Mouse (Mus musculus) lung, embryonic 15.5 days (tissue): Measurements from ENCODE around the gene Dnajc12. TPM values are rescaled to one million over a fixed set of nuclear protein-coding genes. Genes with fewer than 3 reads are reported as not detected.
"Not testable (repeated sequence)": the region's sequence is repeated elsewhere in the genome, so short reads cannot be mapped to it uniquely, and the experiment has no call there.

Experiments
- ATAC-seq: fragments of 200-750 bp; cut with Nextera tagmentation; 2 replicates; pipeline ENCODE4 v1.8.0; 2017; ENCODE audit warnings: moderate number of reproducible peaks, borderline replicate concordance; ENCODE audit not compliant: low FRiP score, low TSS enrichment; ENCODE audit errors: extremely low read depth
- H3K27ac ChIP-seq: fragments of 300-500 bp; sonication (generic); 2 replicates; pipeline ENCODE4 v1.5.1; 2015; ENCODE audit warnings: moderate library complexity, mild to moderate bottlenecking, inconsistent platforms
- H3K27me3 ChIP-seq: fragments of 300-500 bp; sonication (generic); 2 replicates; pipeline ENCODE4 v1.6.1; 2015; ENCODE audit warnings: inconsistent platforms
- H3K36me3 ChIP-seq: fragments of 300-500 bp; sonication (generic); 2 replicates; pipeline ENCODE4 v1.6.1; 2015; ENCODE audit warnings: inconsistent platforms
- H3K4me1 ChIP-seq: fragments of 300-500 bp; sonication (generic); 2 replicates; pipeline ENCODE4 v1.6.1; 2015; ENCODE audit warnings: inconsistent platforms
- H3K4me2 ChIP-seq: fragments of 300-500 bp; sonication (generic); 2 replicates; pipeline ENCODE4 v1.6.1; 2015; ENCODE audit warnings: inconsistent platforms, mild to moderate bottlenecking, moderate library complexity
- H3K4me3 ChIP-seq: fragments of 300-500 bp; sonication (generic); 2 replicates; pipeline ENCODE4 v1.5.1; 2015; ENCODE audit warnings: mild to moderate bottlenecking, inconsistent platforms
- H3K9ac ChIP-seq: fragments of 300-500 bp; sonication (generic); 2 replicates; pipeline ENCODE4 v1.6.1; 2015; ENCODE audit warnings: inconsistent platforms
- H3K9me3 ChIP-seq: fragments of 300-500 bp; sonication (generic); 2 replicates; pipeline ENCODE4 v1.6.1; 2016; ENCODE audit warnings: inconsistent platforms
- WGBS: fragments of 180-500 bp; shearing (Covaris S2); methylation state at CpG from one replicate; pipeline ENCODE4 v1.1.7; 2015; 5-methylcytosine and 5-hydroxymethylcytosine counted together
- polyA plus RNA-seq: library from polyadenylated mRNA; unstranded; fragments of >200 nt; fragmentation: Nextera tagmentation; extraction: Ambion mirVana; gene quantifications from 2 replicates; pipeline ENCODE4 v1.2.1, GENCODE M21; 2015

Dnajc12 gene
- 13.3 and 13.6 TPM in 2 replicates for polyA plus RNA-seq

DNA sequence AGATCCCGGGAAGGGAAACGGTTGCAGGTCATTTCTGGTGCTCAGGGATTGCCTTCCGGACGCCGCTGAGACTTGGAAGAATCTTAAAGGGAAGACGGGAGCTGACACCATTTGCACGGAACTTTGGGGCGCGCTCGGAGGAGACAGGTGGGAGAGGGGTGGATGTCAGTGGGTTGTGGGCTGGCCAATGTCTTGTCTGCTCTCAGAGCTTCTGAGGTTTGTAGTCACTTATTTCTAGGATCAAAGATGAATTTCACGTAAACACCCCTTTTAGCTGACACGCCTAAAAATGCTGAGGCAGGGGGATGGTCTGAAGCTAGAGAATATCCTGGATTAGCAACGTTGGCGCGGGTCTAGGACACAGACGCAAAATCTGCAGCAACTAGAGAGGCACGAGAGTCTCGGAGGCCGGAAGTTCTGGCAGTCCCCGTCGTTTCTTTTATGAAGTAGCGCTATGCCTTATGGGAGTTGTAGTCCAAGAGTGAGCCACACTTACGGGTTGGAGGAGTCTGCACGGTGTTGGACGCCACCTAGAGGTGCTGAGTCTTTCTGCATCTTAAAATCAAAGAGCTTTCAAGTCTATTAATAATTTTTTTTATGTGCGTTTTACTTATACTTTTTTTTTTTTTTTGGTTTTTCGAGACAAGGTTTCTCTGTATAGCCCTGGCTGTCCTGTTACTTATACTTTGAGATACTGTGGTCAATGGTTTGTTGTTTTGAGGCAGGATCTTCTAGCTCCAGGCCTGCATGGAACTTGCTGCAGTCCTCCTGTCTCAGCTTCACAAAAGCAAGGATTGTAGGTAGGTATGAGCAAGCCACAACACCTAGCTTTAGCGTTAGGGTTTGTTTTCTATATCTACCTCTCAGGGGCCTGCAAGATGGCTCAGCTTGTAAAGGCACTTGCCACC lies at the start of gene Dnajc12:
Dnajc12 (plus strand) TSS at position 72 of the 908 bp plus-strand sequence.
- ATAC-seq, result peak; percentile 92

DNA sequence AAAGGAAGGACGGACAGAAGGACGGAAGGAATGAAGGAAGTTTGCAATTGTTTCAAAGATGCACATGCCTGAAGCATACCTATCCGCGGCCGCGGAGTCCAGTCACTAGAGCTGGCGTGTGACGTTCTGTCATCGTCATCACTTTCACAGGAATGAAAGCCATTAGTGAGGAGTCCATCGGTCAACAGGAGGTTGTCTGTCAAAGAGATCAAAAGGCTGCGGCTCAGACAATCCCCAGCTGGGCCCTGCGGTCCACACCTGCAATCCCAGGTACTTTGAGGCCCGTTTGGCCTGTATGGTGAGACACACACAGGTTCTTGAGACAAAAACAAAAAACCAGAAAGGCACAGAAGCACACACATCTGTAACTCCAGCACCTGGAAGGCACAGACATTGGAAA lies 45.3 kb upstream of the Dnajc12 start:
- H3K27ac ChIP-seq, result no peak overlapping the region
- WGBS, result 44% methylated on average over 13 of the region's 13 CpGs
- peaks cover 17% of the 10 kb centered on the region for H3K4me1 ChIP-seq
- no peaks in the 10 kb centered on the region for H3K9me3 ChIP-seq
- peak overlapping the region; percentile 80 for H3K4me3 ChIP-seq
- no peaks in the 10 kb centered on the region for H3K27me3 ChIP-seq
- no peak overlapping the region for H3K9ac ChIP-seq
- peaks cover 28% of the 10 kb centered on the region for H3K36me3 ChIP-seq
- no peak for ATAC-seq
- H3K4me2 ChIP-seq, result peak overlapping the region; percentile 84

More for the DNA sequence above, at the start of gene Dnajc12:
- WGBS, result under 1% methylated on average over 28 of the region's 28 CpGs
- Histone ChIP-seq H3K4me3 (peak within 1 kb of the TSS; percentile 55), H3K4me2 (peak within 1 kb of the TSS; percentile 84), H3K9me3 (no peaks in the 10 kb centered on the region), H3K9ac (peak within 1 kb of the TSS; percentile 53), H3K27ac (0 out of 2 replicates have a peak within 1 kb of the TSS, but pooled peaks have one; percentile 6), H3K4me1 (peaks cover 9% of the 10 kb centered on the region; the same call in 1 of the 2 replicates), H3K36me3 (no peaks in the 10 kb centered on the region), H3K27me3 (no peaks in the 10 kb centered on the region)

DNA sequence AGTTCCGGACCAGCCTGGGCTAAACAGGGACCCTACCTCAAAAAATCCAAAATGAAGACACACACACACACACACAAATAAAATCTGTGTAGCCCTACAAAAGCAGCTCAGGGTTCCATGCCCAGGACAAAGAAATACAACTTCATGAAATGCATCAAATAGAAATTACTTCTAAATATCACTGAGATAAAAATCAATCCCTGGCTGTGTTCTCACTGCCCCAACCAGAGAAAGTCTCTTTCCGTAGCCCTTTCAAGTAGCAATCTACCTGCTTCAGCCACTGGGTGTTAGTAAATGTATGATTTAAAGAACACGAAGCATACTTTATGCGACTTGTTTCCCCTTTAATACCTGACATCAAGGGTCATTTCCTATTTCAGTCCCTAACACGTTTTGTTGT lies 44.9 kb upstream of the Dnajc12 start:
- peak overlapping the region; percentile 80 for H3K4me3 ChIP-seq
- peaks cover 17% of the 10 kb centered on the region for H3K4me1 ChIP-seq
- no peaks in the 10 kb centered on the region for H3K27me3 ChIP-seq
- H3K36me3 ChIP-seq, result peaks cover 26% of the 10 kb centered on the region
- H3K4me2 ChIP-seq, result peak overlapping the region; percentile 84
- ATAC-seq, result no peak
- H3K27ac ChIP-seq, result no peak overlapping the region
- H3K9ac ChIP-seq, result peak overlapping the region; percentile 91; the same call in 1 of the 2 replicates
- WGBS, result 23% methylated on average over 5 of the region's 5 CpGs
- H3K9me3 ChIP-seq, result no peaks in the 10 kb centered on the region

DNA sequence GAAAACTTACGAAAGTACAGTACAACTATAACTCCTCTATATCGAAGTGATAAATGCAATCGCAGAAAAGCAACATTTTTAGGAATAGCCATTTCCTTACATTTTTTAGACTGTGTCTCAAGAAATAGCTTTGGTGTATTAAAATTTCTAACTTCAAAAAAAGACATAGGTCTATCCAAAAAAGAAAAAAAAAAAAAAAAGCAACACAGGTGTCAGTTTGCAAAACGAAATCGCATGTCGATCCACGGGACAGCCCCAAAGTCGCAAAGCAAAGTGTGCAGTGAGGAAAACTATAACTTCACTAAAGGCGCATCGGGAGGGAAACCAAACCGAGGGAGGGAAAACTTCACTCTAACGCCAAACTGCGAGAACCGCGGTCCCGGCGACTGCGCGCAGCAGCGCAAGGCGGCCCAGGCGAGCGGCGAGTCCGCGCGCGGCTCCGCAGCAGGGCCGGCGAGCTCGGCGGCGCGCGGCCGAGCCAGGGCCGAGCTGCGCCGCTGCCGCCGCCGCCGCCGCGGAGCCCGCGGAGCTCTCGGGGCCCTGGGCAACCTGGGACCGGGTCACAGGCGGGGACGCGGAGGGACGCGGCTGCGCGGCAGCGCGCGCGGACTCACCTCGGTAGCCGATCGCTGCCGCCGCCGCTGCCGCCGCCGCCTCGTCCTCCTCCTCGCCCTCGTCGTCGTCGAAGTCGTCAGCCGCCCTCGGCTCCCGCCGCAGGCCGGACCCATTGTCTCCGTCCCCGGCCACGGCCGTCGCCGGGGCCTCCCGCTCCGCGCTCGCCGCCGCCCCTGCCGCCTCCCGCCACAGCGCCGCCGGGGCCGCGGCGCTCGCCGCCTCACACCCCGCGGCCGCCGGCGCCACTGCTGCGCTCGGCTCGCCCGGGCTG lies 44.0 kb upstream of the Dnajc12 start:
- H3K9ac ChIP-seq, result peak overlapping the region; percentile 91
- H3K27me3 ChIP-seq, result no peaks in the 10 kb centered on the region
- H3K4me2 ChIP-seq, result peak overlapping the region; percentile 84
- H3K4me1 ChIP-seq, result peaks cover 17% of the 10 kb centered on the region
- WGBS, result under 1% methylated on average over 80 of the region's 113 CpGs
- H3K4me3 ChIP-seq, result peak overlapping the region; percentile 80
- no peaks in the 10 kb centered on the region for H3K9me3 ChIP-seq
- peaks cover 18% of the 10 kb centered on the region for H3K36me3 ChIP-seq
- peak; percentile 85 for ATAC-seq
- H3K27ac ChIP-seq, result peak overlapping the region; percentile 96

DNA sequence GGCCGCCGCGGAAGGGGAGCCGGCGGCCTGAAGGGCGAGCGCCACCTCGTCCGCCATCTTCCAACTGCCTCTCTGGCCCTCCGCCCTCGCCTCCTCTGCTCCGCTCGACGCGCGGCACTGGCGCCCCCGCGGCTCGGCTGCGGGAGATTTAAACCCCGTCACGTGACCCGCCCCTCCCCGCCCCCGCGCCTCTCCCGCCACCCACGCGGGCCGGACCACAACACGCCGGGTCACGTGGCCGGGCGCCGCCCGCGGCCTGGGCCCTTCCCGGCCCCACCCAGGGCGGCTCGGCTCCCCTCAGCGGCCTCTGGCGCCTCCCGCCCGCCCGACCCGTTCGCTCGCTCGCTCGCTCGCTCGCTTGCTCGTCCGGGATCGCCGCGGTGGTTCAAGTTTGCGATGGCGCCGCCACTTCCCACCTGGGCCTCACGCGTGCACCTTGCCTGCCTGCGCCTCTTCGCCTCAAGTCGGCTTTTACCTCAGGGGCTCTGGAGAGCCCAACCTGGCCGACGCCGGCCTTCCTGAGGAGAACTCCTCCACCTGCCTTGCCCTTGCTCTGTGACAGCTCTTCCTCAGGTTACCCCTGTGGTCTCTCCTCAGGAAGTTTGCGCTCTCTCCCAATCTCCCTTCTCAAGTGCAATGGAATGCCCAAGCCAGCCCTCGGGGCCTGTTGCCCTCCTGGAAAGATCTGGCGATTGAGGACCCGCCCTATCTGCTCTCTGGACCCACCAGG lies 43.2 kb upstream of the Dnajc12 start:
- no peaks in the 10 kb centered on the region for H3K9me3 ChIP-seq
- peaks cover 17% of the 10 kb centered on the region for H3K4me1 ChIP-seq
- peak; percentile 98 for ATAC-seq
- H3K4me2 ChIP-seq, result peak overlapping the region; percentile 84
- WGBS, result 1% methylated on average over 66 of the region's 74 CpGs
- H3K9ac ChIP-seq, result peak overlapping the region; percentile 91
- H3K36me3 ChIP-seq, result peaks cover 10% of the 10 kb centered on the region; the same call in 1 of the 2 replicates
- no peaks in the 10 kb centered on the region for H3K27me3 ChIP-seq
- peak overlapping the region; percentile 80 for H3K4me3 ChIP-seq
- peak overlapping the region; percentile 96 for H3K27ac ChIP-seq

DNA sequence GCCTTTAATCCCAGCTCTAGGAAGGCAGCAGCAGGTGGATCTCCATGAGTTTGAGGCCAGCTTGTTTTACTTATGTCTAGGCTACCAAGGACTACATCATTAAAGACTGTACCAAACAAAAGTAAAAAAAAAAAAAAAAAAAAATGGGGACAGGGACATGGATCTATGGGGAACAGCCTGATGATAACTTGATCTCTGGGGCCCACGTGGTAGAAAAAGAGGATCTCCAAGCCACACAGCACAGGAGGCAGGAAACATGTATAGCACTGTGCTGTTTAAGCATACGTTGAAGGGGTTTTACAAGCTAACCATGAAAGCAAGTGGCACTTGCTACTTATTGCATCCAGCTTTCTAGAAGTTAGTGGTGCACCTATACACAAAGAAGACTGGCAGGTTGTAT lies 40.9 kb upstream of the Dnajc12 start:
- Histone ChIP-seq H3K4me1 (peaks cover 17% of the 10 kb centered on the region), H3K9me3 (no peaks in the 10 kb centered on the region), H3K27ac (no peak overlapping the region), H3K27me3 (no peaks in the 10 kb centered on the region), H3K4me2 (no peak overlapping the region), H3K36me3 (no peaks in the 10 kb centered on the region), H3K4me3 (no peak overlapping the region), H3K9ac (no peak overlapping the region)
- no peak for ATAC-seq
- WGBS, result 85% methylated on average over 2 of the region's 2 CpGs

DNA sequence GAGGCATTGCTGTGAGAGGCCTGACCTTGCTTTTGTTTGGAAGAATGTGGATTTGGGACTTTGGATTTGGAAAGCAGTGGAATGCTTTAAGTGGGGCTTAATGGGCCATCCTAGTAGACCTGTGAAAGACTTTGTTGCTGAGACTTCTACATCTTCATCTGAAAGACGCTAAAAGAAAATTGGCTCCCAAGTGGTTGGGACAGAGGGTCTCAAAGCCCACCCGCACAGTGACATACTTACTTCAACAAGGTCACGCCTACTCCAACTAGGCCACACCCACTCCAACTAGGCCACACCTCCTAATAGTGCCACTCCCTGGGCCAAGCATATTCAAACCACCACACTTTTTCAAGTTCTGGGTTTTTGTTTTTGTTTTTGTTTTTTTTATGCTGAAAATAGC lies 37.5 kb upstream of the Dnajc12 start:
- ATAC-seq, result no peak
- Histone ChIP-seq H3K4me2 (no peak overlapping the region), H3K27me3 (no peaks in the 10 kb centered on the region), H3K27ac (no peak overlapping the region), H3K4me3 (no peak overlapping the region), H3K9me3 (no peaks in the 10 kb centered on the region), H3K36me3 (no peaks in the 10 kb centered on the region), H3K4me1 (no peaks in the 10 kb centered on the region), H3K9ac (no peak overlapping the region)
- 97% methylated on average over 3 of the region's 3 CpGs for WGBS

DNA sequence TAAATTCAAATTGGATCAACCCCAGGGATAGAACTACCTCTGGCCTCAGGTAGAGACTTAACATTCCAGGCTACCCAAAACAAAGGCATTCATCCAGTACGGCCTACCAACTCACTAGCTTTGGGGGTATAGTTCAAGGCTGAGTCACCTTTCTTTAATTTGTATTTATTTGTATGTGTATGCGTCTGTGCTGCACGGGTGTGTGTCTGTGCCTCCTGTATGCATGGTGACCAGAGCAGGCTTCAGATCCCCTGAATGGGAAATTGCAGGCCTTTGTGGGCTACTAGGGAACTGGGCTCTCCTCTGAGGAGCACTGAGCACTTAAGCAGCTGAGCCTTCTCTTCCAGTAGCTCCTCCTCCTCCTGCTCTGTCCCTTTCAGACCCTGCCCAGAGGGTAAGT lies 34.0 kb upstream of the Dnajc12 start:
- H3K36me3 ChIP-seq, result no peaks in the 10 kb centered on the region
- 65% methylated on average over 3 of the region's 3 CpGs for WGBS

DNA sequence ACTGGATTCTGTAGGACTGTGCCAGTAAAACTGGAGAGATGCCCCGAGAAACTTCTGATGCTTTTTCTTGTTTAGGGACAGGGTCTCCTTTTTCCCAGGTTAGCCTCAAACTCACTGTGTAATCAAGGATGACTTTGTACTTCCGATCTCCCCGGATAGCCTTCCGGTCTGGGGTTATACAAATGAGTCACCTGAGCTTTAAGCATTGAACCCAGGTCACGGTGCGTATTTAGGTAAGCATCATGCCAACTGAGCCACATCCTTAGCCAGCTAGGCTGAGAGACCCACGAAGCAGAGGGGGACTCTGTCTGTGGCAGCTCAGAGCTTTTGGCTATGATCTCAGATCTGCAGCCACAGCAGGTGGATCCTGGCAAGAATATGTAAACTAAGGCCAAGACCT lies 31.6 kb upstream of the Dnajc12 start:
- H3K4me2 ChIP-seq, result no peak overlapping the region
- H3K36me3 ChIP-seq, result no peaks in the 10 kb centered on the region
- H3K27me3 ChIP-seq, result no peaks in the 10 kb centered on the region
- no peak overlapping the region for H3K27ac ChIP-seq
- H3K9me3 ChIP-seq, result no peaks in the 10 kb centered on the region
- ATAC-seq, result no peak
- H3K4me1 ChIP-seq, result no peaks in the 10 kb centered on the region
- no peak overlapping the region for H3K9ac ChIP-seq
- H3K4me3 ChIP-seq, result no peak overlapping the region
- 87% methylated on average over 7 of the region's 7 CpGs for WGBS

More for the DNA sequence above, 34.0 kb upstream of the Dnajc12 start:
- no peaks in the 10 kb centered on the region for H3K9me3 ChIP-seq
- H3K4me2 ChIP-seq, result no peak overlapping the region
- no peak for ATAC-seq
- H3K4me3 ChIP-seq, result no peak overlapping the region
- no peaks in the 10 kb centered on the region for H3K4me1 ChIP-seq
- no peak overlapping the region for H3K9ac ChIP-seq
- no peaks in the 10 kb centered on the region for H3K27me3 ChIP-seq
- H3K27ac ChIP-seq, result no peak overlapping the region

DNA sequence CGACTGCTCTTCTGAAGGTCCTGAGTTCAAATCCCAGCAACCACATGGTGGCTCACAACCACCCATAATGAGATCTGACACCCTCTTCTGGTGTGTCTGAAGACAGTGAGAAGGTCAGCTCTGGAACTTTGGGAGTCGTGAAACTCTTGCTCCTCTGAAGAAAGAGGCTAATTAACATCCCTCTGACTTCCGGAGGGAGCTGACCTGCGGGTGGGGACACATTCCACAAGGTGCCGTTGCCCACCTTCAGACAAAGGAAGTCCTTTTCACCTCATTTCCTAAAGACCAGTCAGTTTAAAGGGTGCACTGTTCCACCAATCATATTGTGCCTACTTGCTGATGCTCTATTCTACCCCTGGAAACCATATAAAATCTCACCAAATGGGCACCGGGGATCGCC lies 31.1 kb upstream of the Dnajc12 start:
- not testable (repeated sequence) for H3K27ac ChIP-seq, ATAC-seq, H3K9me3 ChIP-seq, H3K36me3 ChIP-seq, H3K9ac ChIP-seq, H3K4me3 ChIP-seq, H3K27me3 ChIP-seq, H3K4me1 ChIP-seq, H3K4me2 ChIP-seq
- 82% methylated on average over 7 of the region's 7 CpGs for WGBS

DNA sequence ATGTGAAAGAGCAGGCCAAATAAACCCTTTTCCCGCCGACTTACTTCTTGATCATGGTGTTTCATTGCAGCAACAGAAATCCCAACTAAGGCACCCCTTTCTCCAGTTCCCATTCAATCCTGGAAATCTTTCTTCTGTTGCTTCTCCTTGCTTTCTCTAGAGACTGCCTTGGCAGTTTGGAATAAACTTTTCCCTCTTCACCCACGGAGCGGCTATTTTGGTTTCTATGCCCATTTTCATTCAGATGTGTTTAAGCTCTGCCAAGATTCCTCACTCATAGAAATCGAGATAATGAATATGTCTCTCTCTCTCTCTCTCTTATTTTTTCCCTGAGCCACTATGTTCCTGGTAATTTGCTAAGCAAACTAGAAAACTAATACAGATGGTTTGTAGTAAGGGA lies 30.1 kb upstream of the Dnajc12 start:
- Histone ChIP-seq H3K4me3 (no peak overlapping the region), H3K4me1 (no peaks in the 10 kb centered on the region)

More for the DNA sequence above, 30.1 kb upstream of the Dnajc12 start:
- Histone ChIP-seq H3K4me2 (no peak overlapping the region), H3K36me3 (no peaks in the 10 kb centered on the region), H3K27ac (no peak overlapping the region), H3K9ac (no peak overlapping the region), H3K9me3 (no peaks in the 10 kb centered on the region), H3K27me3 (no peaks in the 10 kb centered on the region)
- no peak for ATAC-seq
- 79% methylated on average over 5 of the region's 5 CpGs for WGBS
